Mouse (Mus musculus): ENCODE measurements around the gene C2cd3. TPM values are rescaled to one million over a fixed set of nuclear protein-coding genes. Genes with fewer than 3 reads are reported as not detected.
A peak's percentile ranks its signal among the peaks of the same experiment; 100 is the strongest.

Gene C2cd3
- polyA plus RNA-seq, 1 experiment from 2014 or later, result 14.0 TPM

DNA sequence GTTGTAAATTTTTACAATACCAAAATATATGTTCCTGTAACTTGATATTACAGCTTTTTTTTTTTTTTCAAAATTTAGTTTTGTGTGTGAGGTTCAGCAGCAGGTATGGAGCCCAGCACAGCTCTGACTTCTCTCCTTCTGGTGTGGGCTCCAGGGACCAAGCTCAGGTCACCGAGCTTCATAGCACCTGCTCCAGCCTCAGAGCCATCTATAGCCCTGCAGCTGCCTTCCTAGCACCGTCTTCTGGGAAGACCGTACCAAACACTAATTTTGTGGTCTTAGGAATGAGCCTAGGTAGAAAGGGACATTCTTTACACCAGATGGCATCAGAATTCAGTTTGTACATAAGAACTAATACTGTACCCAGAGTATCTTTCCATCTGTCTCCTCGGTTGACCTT lies 36.7 kb downstream of the C2cd3 start:
- H3K27me3 ChIP-seq (replicated peaks), result no peaks in the 10 kb centered on the region
- H3K4me1 ChIP-seq, result no peaks in the 10 kb centered on the region
- peaks cover 87% of the 10 kb centered on the region for H3K36me3 ChIP-seq
- H3K9me3 ChIP-seq (replicated peaks), result no peaks in the 10 kb centered on the region
- no peak overlapping the region for H3K4me3 ChIP-seq
- ATAC-seq, result no peak
- WGBS (ENCODE audit: insufficient replicate concordance), result 87% methylated on average over 4 of the region's 4 CpGs
- H3K27ac ChIP-seq, result no peak overlapping the region
- H3K4me2 ChIP-seq, result no peak overlapping the region
- no peak overlapping the region for H3K9ac ChIP-seq

DNA sequence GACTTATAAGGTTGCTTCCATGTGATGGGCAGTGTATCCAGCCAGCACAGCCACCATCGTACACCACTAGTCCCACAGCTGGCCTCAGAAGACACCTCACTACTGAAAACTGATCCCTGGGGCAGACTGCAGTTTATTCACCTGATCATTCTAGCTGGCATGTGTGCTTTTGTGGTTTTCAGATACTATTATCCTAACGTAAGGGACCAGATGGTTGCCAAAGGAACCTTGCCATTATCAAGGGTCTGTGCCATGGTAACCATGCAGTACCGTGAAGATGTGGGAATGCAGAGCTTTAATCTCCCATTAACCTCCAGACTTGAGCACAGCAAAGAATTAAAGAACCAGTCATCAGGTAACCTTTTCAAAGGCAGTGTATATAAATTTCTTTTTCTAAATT lies 53.8 kb downstream of the C2cd3 start:
- H3K4me2 ChIP-seq, result no peak overlapping the region
- no peaks in the 10 kb centered on the region for H3K9me3 ChIP-seq (replicated peaks)
- no peak overlapping the region for H3K27ac ChIP-seq
- no peaks in the 10 kb centered on the region for H3K27me3 ChIP-seq (replicated peaks)
- WGBS (ENCODE audit: insufficient replicate concordance), result 77% methylated on average over 3 of the region's 3 CpGs
- H3K4me1 ChIP-seq, result no peaks in the 10 kb centered on the region
- ATAC-seq, result no peak
- H3K36me3 ChIP-seq, result peaks cover 85% of the 10 kb centered on the region
- H3K4me3 ChIP-seq, result no peak overlapping the region
- no peak overlapping the region for H3K9ac ChIP-seq

DNA sequence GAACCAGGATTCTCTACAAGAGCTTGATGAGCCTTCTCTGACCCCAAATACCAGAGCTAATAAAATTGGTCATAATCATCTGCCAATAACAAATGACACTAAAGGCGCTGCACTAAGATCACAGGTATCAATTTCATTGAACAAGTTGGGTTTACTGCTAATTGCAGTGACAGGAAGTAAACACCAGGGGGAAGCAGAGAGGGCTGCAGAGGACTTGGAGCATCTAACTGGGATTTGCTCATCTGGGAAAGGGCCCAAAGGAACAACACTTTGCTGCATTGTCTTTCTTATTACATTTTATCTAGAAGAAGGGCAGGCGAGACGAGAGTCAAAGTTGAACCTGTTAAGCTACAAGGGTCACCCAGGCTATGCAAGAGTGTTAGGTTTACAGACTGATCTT lies 57.1 kb downstream of the C2cd3 start:
- ATAC-seq, result no peak
- H3K9ac ChIP-seq, result no peak overlapping the region
- no peaks in the 10 kb centered on the region for H3K4me1 ChIP-seq
- no peak overlapping the region for H3K4me3 ChIP-seq
- WGBS (ENCODE audit: insufficient replicate concordance), result 62% methylated on average over 3 of the region's 3 CpGs
- no peaks in the 10 kb centered on the region for H3K9me3 ChIP-seq (replicated peaks)
- H3K4me2 ChIP-seq, result no peak overlapping the region
- peaks cover 88% of the 10 kb centered on the region for H3K36me3 ChIP-seq
- no peaks in the 10 kb centered on the region for H3K27me3 ChIP-seq (replicated peaks)
- H3K27ac ChIP-seq, result no peak overlapping the region

DNA sequence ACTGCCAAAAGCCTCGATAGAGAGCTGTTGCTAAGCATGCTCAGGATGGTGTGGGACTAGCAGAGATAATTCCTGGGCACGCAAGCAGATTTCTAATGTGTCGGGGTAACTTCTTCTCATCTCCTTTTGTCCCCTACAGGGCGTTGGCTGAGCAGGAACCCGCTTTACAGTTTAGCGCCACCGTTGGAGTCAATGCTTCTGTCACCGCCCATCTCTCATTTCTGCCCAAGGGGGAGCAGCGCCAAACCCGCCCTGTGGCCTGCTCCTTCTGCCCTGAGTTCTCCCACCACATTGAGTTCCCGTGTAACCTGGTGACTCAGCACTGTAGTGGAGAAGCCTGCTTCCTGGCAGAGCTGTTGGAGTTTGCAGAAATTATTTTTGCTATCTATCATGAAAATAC lies 57.9 kb downstream of the C2cd3 start:
- Histone ChIP-seq H3K27ac (no peak overlapping the region), H3K4me3 (no peak overlapping the region), H3K36me3 (peaks cover 82% of the 10 kb centered on the region), H3K9ac (no peak overlapping the region), H3K4me1 (no peaks in the 10 kb centered on the region), H3K27me3 (replicated peaks) (no peaks in the 10 kb centered on the region), H3K4me2 (no peak overlapping the region), H3K9me3 (replicated peaks) (no peaks in the 10 kb centered on the region)
- no peak for ATAC-seq
- 81% methylated on average over 11 of the region's 11 CpGs for WGBS (ENCODE audit: insufficient replicate concordance)

DNA sequence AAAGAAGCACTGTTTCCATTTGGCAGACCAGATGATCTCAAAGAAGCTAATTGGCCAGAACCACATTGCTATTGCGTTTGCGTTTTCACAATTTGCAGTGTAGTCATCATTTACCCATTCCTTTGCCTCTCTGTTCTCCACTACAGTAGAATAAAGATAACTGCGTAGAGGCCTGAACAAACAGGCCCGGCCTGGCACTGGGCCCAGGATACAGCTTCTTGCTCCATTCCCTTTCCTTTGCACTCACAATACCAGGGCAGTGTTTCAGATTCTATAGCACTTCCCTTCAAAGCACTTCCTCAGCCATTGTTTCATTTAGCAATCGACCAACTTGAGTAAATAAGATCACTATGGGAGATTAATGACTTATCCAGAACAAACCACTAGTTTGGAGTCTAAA lies 59.1 kb downstream of the C2cd3 start:
- H3K4me3 ChIP-seq, result no peak overlapping the region
- ATAC-seq, result no peak
- no peaks in the 10 kb centered on the region for H3K9me3 ChIP-seq (replicated peaks)
- 90% methylated on average over 5 of the region's 5 CpGs for WGBS (ENCODE audit: insufficient replicate concordance)
- H3K27ac ChIP-seq, result no peak overlapping the region
- H3K36me3 ChIP-seq, result peaks cover 82% of the 10 kb centered on the region
- H3K9ac ChIP-seq, result no peak overlapping the region
- no peaks in the 10 kb centered on the region for H3K27me3 ChIP-seq (replicated peaks)
- H3K4me2 ChIP-seq, result no peak overlapping the region
- H3K4me1 ChIP-seq, result no peaks in the 10 kb centered on the region

DNA sequence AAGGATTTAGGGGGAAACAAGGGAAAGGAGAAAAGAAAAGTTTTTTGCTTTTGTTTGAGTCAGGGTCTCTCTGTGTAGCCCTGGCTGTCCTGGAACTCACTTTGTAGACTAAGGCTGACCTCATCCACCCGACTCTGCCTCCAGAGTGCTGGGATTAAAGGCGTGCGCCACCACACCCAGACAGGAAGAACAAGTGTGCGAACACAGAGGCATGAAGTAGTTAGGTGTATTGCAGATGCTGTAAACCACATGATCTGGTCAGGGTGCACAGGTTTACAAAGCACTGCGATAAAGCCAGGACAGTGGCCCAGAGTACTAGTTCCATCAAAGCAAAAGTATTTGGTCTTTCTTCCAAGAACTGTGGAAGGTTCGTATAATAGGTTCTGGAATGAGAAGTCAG lies 61.3 kb downstream of the C2cd3 start:
- Histone ChIP-seq H3K27me3 (replicated peaks) (no peaks in the 10 kb centered on the region), H3K36me3 (peaks cover 81% of the 10 kb centered on the region), H3K27ac (no peak overlapping the region), H3K9ac (no peak overlapping the region), H3K4me2 (no peak overlapping the region), H3K4me1 (no peaks in the 10 kb centered on the region), H3K9me3 (replicated peaks) (no peaks in the 10 kb centered on the region), H3K4me3 (no peak overlapping the region)
- WGBS (ENCODE audit: insufficient replicate concordance), result 80% methylated on average over 6 of the region's 6 CpGs
- no peak for ATAC-seq

DNA sequence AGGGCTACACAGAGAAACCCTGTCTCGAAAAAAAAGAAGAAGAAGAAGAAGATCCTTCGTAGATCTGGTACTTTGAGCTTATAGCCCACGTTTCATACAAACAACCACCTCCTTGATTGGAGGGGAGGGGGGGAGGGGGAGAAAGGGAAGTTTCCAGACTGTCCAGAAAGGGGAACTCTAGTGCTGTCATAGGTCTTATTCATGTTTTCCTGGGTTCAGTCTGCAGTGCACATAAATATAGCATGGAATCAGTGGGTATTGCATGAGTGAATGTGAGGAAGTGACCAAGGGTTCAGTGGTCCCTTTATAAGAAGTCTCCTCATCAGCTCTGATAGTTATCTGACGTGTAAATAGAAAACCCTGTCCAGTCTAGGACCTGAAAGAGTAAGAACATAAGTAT lies 71.7 kb downstream of the C2cd3 start:
- H3K27me3 ChIP-seq (replicated peaks), result no peaks in the 10 kb centered on the region
- H3K4me3 ChIP-seq, result no peak overlapping the region
- H3K4me1 ChIP-seq, result 0 out of 2 replicates have a peak, but pooled peaks cover under 1% of the 10 kb centered on the region
- H3K27ac ChIP-seq, result no peak overlapping the region
- H3K36me3 ChIP-seq, result peaks cover 77% of the 10 kb centered on the region
- H3K9me3 ChIP-seq (replicated peaks), result no peaks in the 10 kb centered on the region
- ATAC-seq, result no peak
- H3K9ac ChIP-seq, result no peak overlapping the region
- WGBS (ENCODE audit: insufficient replicate concordance), result 53% methylated on average over 4 of the region's 4 CpGs
- H3K4me2 ChIP-seq, result no peak overlapping the region

DNA sequence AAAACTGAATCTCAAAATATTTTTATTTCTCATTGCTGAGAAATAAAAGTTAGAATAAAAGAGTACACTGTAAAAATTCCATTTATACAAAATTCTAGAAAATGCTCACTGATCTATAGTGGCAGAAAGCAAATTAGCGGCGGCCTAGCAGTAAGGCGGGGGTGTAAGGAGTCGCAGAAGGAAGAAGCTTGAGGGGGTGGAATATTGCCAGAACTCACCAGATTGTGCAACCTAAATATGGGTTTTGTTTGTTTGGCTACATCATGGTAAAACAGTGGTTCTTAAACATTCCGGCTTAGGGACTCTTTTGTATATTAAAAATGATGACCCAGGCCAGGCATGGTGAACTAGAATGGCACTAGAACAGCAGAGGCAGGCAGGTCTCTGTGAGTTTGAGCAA lies 74.2 kb downstream of the C2cd3 start:
- Histone ChIP-seq H3K9ac (no peak overlapping the region), H3K36me3 (peaks cover 82% of the 10 kb centered on the region), H3K9me3 (replicated peaks) (no peaks in the 10 kb centered on the region), H3K4me3 (no peak overlapping the region), H3K4me2 (no peak overlapping the region), H3K27me3 (replicated peaks) (no peaks in the 10 kb centered on the region), H3K27ac (no peak overlapping the region), H3K4me1 (0 out of 2 replicates have a peak, but pooled peaks cover 7% of the 10 kb centered on the region)
- WGBS (ENCODE audit: insufficient replicate concordance), result 91% methylated on average over 5 of the region's 5 CpGs
- no peak for ATAC-seq

DNA sequence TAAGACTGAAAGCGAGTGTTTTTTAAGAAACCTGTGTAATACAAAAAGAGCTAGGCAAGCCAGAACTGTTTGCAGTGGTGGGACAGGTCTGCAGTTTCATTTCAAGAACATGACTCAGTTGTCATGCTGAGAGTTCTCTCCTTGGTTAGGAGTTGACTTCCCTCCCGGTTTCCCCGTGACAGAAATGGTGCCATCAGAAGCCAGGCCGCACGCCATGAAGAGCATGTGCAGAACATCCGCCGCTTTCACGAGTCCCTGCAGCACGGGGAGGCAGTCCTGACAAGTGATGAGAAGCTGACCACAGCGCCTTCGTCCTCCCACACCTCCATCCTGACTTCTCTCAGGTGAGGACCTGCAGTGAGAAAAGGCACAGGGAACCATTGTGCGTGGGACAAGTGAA lies 76.5 kb downstream of the C2cd3 start:
- H3K9ac ChIP-seq, result no peak overlapping the region
- ATAC-seq, result no peak
- peaks cover 83% of the 10 kb centered on the region for H3K36me3 ChIP-seq
- no peak overlapping the region for H3K4me2 ChIP-seq
- H3K27me3 ChIP-seq (replicated peaks), result no peaks in the 10 kb centered on the region
- H3K4me1 ChIP-seq, result 0 out of 2 replicates have a peak, but pooled peaks cover 7% of the 10 kb centered on the region
- H3K9me3 ChIP-seq (replicated peaks), result no peaks in the 10 kb centered on the region
- H3K27ac ChIP-seq, result no peak overlapping the region
- 86% methylated on average over 12 of the region's 12 CpGs for WGBS (ENCODE audit: insufficient replicate concordance)
- no peak overlapping the region for H3K4me3 ChIP-seq

DNA sequence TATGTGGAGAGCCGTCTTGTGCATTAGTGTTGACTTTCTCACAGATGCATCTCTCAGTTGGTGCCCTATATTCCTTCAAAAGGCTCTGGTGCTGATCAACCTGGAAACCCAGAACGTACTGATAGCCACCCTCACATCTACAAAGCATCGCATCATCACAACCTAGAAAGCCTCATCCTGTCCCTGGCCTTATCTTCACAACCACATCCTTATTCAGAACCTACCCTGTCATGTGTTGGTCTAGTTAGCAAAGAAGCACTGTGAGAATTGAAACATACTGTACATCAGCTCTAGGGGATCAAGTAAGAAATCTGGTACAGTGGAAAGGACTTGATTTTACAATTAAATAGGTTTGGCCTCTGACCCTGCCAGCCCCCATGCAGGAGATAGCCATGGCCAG lies 77.0 kb downstream of the C2cd3 start:
- Histone ChIP-seq H3K4me2 (no peak overlapping the region), H3K36me3 (peaks cover 83% of the 10 kb centered on the region), H3K27me3 (replicated peaks) (no peaks in the 10 kb centered on the region), H3K9me3 (replicated peaks) (no peaks in the 10 kb centered on the region), H3K4me3 (no peak overlapping the region), H3K9ac (no peak overlapping the region), H3K4me1 (0 out of 2 replicates have a peak, but pooled peaks cover 7% of the 10 kb centered on the region), H3K27ac (no peak overlapping the region)
- ATAC-seq, result no peak
- WGBS (ENCODE audit: insufficient replicate concordance), result 52% methylated on average over 3 of the region's 3 CpGs

DNA sequence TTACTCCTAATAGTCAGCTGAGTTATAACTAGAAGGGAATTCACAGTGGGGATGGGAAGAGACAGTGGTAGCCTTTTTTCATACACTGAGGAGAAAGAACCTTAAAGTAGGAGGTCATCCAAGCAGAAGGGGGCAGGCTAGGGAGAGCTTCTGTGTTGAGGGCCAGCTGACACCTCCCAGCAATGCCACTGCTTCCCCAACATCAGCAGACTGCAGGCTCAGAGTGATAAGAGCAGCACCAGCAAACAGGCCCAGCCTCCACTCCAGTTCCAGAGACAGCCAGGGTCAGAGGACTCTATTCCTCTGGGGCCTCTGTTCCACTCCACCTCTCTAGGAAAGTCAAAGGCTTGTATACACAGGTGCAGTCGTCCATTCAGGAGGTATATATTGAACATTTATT lies 86.1 kb downstream of the C2cd3 start:
- peak overlapping the region; percentile 43 for H3K4me2 ChIP-seq
- no peak overlapping the region for H3K4me3 ChIP-seq
- peaks cover 58% of the 10 kb centered on the region for H3K4me1 ChIP-seq
- H3K27ac ChIP-seq, result peak overlapping the region; percentile 100
- H3K9ac ChIP-seq, result peak overlapping the region; percentile 57
- ATAC-seq, result peak; percentile 95
- H3K36me3 ChIP-seq, result peaks cover 83% of the 10 kb centered on the region
- H3K27me3 ChIP-seq (replicated peaks), result no peaks in the 10 kb centered on the region
- WGBS (ENCODE audit: insufficient replicate concordance), result 25% methylated on average over 1 of the region's 1 CpGs
- H3K9me3 ChIP-seq (replicated peaks), result no peaks in the 10 kb centered on the region

DNA sequence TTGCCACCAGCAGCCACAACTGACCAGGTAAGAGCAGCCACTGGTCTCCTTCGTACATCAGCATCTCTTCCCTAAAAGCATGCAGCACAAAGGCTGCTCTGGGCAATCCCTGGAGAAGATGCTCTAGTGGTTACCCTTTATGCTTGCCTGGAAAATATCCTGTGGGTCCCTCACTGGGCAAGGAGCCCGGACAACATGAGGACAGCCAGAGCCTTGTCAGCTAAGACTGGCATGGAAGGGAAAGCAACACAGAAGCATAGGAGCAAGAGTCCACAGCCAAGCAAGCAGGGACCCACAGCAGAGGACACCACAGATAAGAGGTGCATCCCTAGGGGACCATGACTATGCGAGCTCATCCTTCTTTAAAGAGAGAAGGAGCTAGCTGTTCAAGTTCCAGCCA lies 87.8 kb downstream of the C2cd3 start:
- Histone ChIP-seq H3K4me1 (peaks cover 75% of the 10 kb centered on the region), H3K9me3 (replicated peaks) (no peaks in the 10 kb centered on the region), H3K9ac (peak overlapping the region; percentile 7; the same call in 1 of the 2 replicates), H3K27me3 (replicated peaks) (no peaks in the 10 kb centered on the region), H3K4me3 (no peak overlapping the region), H3K36me3 (peaks cover 83% of the 10 kb centered on the region), H3K4me2 (no peak overlapping the region), H3K27ac (peak overlapping the region; percentile 100)
- 87% methylated on average over 3 of the region's 3 CpGs for WGBS (ENCODE audit: insufficient replicate concordance)
- no peak for ATAC-seq

DNA sequence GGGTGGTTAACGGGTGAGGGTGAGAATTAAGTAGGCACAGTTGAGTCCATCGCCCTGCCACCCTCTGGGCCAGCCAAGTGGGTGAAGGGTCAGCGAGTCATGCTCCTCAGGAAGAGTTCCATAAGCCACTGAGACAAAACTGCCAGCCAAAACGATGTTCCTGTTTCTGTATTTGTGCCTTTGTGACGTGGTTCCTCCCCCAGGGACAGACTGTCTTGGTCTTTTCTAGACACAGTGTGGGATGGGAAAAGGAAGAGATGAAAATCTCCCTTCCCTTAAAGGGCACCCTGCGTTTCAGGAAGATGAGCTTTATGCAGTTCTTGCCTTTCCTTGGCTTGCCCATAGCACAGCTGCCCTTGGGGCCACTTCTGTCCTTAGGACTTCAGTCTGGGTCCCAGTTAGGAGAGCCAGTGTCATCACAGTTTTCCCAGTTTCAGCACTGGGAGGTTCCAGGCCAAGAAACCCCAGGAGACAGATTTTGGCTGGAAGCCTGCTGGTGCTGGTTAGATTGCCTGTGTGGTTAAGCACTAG lies 89.7 kb downstream of the C2cd3 start:
- H3K27me3 ChIP-seq (replicated peaks), result no peaks in the 10 kb centered on the region
- no peak for ATAC-seq
- H3K36me3 ChIP-seq, result peaks cover 73% of the 10 kb centered on the region
- WGBS (ENCODE audit: insufficient replicate concordance), result 63% methylated on average over 6 of the region's 6 CpGs
- H3K27ac ChIP-seq, result peak overlapping the region; percentile 100
- no peak overlapping the region for H3K4me3 ChIP-seq
- H3K4me2 ChIP-seq, result peak overlapping the region; percentile 84; the same call in 1 of the 2 replicates
- H3K4me1 ChIP-seq, result peaks cover 93% of the 10 kb centered on the region
- peak overlapping the region; percentile 90 for H3K9ac ChIP-seq
- no peaks in the 10 kb centered on the region for H3K9me3 ChIP-seq (replicated peaks)

Measured in liver, embryonic 12.5 days (tissue).